Mouse (Mus musculus) gastrocnemius, adult 18-20 months (tissue): ENCODE measurements around the gene Grid2. TPM values are rescaled to one million over a fixed set of nuclear protein-coding genes. Genes with fewer than 3 reads are reported as not detected.
"Not testable (repeated sequence)": the region's sequence is repeated elsewhere in the genome, so short reads cannot be mapped to it uniquely, and the experiment has no call there.

ENCODE experiments used
- DNase-seq: peaks from one replicate; pipeline ENCODE4 v3.0.0; 2021; ENCODE audit warnings: low spot score
- long read RNA-seq, 2 experiments: library from polyadenylated mRNA; stranded (forward); transcript quantifications; one replicate each; pipeline ENCODE4 v2.0.0; 2021
- total RNA-seq, 2 experiments: library from RNA; stranded (reverse); gene quantifications; 2 replicates each; pipeline ENCODE4 v1.2.3; 2021

Grid2 gene
- under 1 TPM; 0.07 to 0.12 TPM for total RNA-seq
- long read RNA-seq, experiment 1: 0 reads
- long read RNA-seq, experiment 2: 0 reads

- DNase-seq: no peak
These were observed at the start of gene Grid2 for GRCm38 (mm10) chr6:63255826-63256555. Gene Grid2 (plus strand): TSS chr6:63255876.

GRCm38 (mm10) chr6:63250738-63251137 is 4.9 kb upstream of the Grid2 start:
- no peak for DNase-seq

DNA sequence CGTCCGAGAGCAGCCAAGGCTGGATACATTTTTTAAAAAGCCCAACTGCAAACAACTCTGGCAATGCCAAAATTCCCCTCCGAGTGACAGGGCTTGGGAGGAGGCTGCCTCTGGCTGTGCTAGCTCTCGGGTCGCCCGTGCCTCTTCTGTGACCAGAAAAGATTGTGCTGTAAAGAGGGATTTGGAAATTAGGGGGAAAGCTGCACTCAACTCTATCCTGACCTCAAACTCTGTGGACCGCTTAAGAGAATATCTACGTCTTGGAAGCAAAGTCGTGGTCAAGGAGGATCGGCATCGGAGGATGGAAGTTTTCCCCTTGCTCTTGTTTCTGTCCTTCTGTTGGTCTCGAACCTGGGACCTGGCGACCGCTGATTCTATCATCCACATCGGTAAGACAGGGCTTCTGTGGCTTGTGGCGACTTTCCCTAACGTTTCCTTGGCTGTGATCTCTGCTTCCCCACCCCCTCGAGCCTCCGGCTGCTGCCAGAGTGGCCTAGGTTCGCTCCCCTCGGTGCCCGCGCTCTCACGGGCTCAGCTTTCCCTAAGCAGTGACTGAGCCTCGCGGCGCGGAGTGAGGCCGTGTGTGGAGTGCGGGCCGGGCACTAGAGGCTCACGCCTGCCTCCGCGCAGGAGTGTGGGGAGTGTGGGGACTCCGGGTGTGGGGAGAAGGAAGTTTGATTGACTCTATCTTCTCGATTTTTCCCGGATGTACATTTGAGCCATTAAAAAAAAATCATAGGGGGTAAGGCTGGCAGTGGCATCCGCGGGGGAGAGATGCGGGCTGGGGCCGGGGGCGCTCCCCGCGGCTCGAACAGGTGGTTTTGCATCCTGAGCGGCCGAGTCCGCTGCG is 1.1 kb downstream of the Grid2 start:
- no peak for DNase-seq

- no peak for DNase-seq
These were observed 1.8 kb downstream of the Grid2 start for GRCm38 (mm10) chr6:63257406-63257845.

- DNase-seq: no peak
These were observed 2.2 kb downstream of the Grid2 start for GRCm38 (mm10) chr6:63257876-63258275.

GRCm38 (mm10) chr6:63259764-63260163 is 4.1 kb downstream of the Grid2 start:
- no peak for DNase-seq

DNA sequence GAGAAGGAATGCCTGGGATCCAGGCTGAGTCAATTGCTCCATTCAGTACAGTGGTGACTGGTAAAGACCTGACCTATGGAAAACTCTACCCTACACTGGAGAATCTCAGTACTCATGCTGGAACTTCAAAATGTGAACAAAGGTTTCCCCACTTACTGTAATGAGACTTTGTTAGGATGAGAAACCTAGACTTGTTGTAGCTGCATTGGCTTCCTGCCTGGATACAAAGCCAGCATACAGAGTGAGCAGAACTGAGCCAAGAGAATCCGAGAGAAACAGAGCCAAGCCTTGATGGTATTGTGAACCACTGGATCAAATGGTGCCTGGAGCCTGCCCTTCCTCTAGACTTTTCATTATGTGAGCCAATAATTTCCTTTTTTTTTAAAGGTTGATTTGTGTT is 28.7 kb downstream of the Grid2 start:
- DNase-seq: no peak

- no peak for DNase-seq
These were observed 86.8 kb downstream of the Grid2 start for GRCm38 (mm10) chr6:63342438-63343004.

DNA sequence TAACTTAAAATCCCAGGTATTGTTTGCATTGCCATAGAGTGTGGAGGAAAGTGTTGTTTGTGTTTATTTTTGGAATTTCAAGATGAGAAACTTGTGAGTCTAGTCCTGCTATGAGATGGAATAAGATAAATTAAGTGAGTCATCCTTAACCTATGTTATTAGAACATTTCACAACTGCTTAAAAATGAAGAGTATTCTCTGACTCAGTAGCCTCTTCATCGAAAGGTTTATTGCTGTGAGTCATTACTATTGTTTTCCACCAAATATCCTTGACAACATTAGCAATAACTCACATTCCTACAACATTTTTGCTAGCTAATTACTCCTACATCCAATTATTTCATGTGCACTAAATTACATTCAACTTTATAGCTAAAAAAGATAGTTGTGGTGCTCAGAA is 91.3 kb downstream of the Grid2 start:
- DNase-seq: no peak

GRCm38 (mm10) chr6:63381061-63381611 is 125.5 kb downstream of the Grid2 start:
- no peak for DNase-seq

DNA sequence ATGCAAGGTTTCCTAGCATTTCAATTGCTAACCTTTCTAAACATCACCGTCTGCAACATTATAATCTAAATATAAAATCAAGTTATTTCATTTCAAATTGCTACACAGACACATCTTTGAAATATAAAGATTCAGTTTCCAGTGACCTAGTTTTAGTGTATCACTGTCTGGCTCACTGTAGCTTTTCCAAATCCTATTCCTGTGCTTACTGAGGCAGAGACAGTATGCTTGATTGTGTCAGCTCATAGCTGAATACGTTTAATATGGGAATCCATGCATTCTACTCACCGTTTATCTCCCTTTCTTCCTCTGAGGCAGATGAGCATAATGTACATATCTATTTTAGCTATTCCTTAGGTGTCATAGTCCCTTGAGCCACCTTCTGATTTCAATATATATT is 146.0 kb downstream of the Grid2 start:
- no peak for DNase-seq

DNA sequence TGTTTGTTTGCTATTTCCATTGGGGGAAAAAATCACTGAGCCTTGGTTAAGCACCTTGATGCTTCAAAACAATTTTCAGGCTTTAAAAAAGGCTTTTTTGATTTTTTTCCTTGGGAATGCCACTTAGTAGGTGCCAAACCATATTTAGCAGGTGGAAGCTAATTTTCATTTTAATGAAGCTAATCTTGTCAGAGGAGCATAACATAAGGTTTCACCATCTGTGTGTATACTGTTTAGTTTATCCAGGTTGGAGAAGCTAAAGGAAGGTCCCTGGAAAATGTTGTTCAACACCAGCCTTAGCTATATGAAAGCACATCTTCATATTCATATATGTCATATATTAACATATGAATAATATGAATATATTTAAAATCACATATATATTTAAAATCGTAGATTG is 161.9 kb downstream of the Grid2 start:
- no peak for DNase-seq

GRCm38 (mm10) chr6:63432751-63433150 is 177.1 kb downstream of the Grid2 start:
- no peak for DNase-seq

DNA sequence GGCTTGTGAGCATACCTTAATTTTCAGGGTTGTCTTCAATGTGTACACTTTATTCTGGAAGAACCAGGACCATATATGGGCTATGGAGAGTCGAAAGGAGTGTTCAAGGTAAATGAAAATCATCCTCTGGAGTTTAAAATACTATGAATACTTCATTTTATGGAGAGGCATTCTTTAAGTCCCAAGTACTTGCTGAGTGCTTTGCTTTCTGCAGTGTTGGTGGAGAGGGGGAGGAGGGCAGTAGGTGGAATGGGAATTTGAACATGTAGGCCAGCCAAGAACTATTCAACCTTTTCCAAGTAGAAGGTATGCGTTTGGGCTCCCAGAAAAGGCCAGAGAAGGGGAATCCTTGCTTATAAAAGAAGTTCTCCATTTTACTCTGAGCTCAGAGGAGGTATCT is 192.5 kb downstream of the Grid2 start:
- no peak for DNase-seq

GRCm38 (mm10) chr6:63482141-63482540 is 226.5 kb downstream of the Grid2 start:
- no peak for DNase-seq

DNA sequence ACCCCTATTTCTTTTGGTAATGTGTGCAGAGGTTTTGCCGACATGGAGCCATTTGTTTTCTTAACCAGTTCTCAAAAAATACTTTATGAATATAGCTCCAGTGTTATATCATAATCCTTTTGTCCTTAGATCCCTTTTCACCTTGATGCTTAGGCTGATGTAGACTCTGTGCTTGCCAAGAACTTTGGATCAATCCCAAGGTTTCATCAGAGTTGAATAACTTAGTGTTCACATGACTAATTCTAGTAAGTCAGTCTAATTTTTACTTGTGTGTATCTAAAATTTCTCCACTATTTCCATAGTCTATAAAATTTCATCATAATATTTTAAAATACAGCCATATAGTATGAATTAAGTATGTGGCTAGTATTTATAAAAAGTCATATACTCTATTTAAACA is 259.3 kb downstream of the Grid2 start:
- DNase-seq: no peak

GRCm38 (mm10) chr6:63515957-63516356 is 260.3 kb downstream of the Grid2 start:
- no peak for DNase-seq

DNA sequence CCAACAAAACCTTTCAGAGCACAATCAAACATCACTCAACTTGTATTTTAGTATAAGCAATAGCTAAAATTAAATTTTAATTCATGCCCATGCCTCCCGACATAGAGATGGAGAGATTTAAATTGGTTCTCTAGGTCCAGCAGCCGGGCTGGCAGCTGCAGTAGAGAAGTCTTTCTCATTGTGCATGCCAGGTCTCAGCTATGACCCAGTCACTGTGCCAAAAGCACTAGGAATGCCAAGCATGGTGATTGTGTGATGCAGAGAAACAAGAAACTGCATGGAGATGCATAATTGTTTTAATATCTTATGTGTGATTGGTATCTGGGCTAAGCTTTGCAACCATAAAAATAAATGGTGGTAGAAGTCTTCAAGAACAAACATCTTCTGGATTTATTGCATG is 276.1 kb downstream of the Grid2 start:
- no peak for DNase-seq

DNA sequence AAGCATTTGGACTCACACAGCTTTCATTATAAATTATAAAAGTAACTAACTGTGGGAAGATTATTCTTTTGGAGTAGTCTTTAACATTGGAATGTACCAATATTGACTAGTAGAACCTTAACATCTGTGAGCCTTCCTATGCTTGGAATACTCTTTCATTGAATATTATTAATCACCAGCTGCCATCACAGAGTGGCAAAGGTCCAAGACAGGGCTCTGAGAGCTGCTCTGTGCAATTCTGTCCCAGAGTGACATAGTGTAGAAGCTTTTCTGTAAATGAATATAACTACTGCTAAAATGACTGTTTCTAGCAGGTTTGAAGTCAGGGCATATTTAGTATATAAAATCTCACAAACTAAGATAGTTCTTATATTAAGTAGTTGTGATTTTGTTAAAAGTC is 277.2 kb downstream of the Grid2 start:
- DNase-seq: no peak

GRCm38 (mm10) chr6:63547741-63548140 is 292.1 kb downstream of the Grid2 start:
- peak; percentile 13 for DNase-seq

DNA sequence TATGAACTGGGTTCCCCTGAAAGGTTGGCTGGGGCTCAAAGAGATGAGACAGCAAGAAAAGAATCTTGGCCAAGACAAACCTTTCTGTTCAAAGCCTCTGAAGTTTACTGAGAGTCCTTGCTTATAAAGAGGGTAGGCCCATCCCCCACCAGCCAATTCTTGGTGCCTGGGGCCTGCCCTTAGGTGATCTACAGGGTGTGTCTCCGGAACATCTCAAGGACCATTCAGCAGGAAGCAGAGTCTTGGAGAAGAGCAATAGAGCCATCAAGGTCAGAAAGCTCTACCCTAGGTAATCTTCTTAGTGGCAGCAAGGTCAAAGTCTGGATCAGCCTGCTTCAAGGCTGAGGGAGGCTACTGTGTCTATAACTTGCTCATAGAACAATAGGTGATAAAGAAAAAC is 313.1 kb downstream of the Grid2 start:
- not testable (repeated sequence) for DNase-seq

GRCm38 (mm10) chr6:63590681-63591080 is 335.0 kb downstream of the Grid2 start:
- DNase-seq: no peak
